Mouse (Mus musculus): ENCODE measurements around the gene Gm45753. TPM values are rescaled to one million over a fixed set of nuclear protein-coding genes. Genes with fewer than 3 reads are reported as not detected.

Gm45753 gene
- polyA plus RNA-seq, 1 experiment from 2014 or later, result 0.05 TPM

DNA sequence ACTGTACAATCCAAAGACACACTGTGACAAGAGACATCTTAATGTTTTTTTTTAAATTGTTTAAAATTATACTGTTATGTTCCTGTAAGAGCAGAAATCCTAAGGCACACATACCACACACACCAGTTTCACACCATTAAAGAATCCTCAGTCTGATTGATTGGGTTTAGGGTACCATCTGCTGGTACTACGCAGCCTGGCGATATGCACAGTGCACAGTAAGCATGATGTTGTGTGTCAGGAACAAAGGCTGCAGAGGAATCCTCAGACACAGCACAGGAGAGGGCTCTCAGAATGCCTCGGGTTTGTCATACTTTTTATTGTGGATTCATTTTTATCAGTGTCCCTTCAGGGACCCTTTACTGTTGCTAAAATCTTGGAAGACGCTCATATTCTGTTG is 33.9 kb downstream of the Gm45753 start:
- no peaks in the 10 kb centered on the region for H3K27me3 ChIP-seq (replicated peaks)
- ATAC-seq (ENCODE audit: extremely low read depth, insufficient number of reproducible peaks, low FRiP score, low TSS enrichment), result no peak
- no peaks in the 10 kb centered on the region for H3K9me3 ChIP-seq
- no peaks in the 10 kb centered on the region for H3K4me1 ChIP-seq
- no peak overlapping the region for H3K4me2 ChIP-seq
- no peak overlapping the region for H3K27ac ChIP-seq (replicated peaks)
- H3K36me3 ChIP-seq, result no peaks in the 10 kb centered on the region
- no peak overlapping the region for H3K9ac ChIP-seq
- H3K4me3 ChIP-seq, result no peak overlapping the region
- WGBS, result 75% methylated on average over 4 of the region's 4 CpGs

DNA sequence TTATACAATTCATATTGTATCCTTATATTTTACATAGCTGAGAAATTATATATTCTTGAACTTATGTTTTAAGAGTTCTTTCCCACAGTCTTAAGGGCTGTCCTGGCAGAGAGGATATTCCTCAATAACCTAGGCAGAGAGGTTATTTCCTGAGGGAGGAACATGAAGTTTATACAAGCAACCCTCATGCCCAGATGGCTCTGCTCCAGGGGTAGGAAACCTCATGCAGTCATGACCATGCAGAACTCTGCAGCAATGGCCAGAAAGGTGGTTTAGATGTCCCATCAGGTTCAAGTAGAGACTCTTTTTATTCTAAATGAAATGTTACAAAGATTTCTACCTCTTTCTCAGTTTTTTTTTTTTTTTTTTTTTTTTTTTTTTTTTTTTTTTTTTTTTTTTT is 39.2 kb downstream of the Gm45753 start:
- Histone ChIP-seq H3K9ac (no peak overlapping the region), H3K4me2 (no peak overlapping the region), H3K27me3 (replicated peaks) (no peaks in the 10 kb centered on the region), H3K4me1 (peaks cover 4% of the 10 kb centered on the region), H3K4me3 (no peak overlapping the region), H3K36me3 (no peaks in the 10 kb centered on the region), H3K9me3 (no peaks in the 10 kb centered on the region), H3K27ac (replicated peaks) (no peak overlapping the region)
- no peak for ATAC-seq (ENCODE audit: extremely low read depth, insufficient number of reproducible peaks, low FRiP score, low TSS enrichment)

DNA sequence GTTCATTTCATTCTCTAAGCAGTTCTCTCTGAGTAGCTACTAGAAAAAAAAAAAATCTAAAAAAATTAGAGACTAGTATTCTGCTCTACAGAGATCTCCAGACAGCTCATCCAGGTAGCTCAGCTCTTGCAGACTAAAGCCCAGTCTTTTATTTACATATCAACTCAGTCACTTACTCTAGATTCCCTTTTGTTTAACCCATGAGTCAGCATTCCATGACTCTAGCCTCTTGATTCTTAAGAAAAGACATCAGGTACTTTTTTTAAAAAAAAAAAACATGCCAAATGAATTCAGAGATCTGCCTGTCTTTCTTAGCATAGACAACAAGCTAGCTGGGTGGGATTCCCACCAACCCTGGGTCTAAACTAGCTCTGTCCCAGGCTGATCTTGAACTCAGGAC is 39.8 kb downstream of the Gm45753 start:
- Histone ChIP-seq H3K27me3 (replicated peaks) (no peaks in the 10 kb centered on the region), H3K9me3 (no peaks in the 10 kb centered on the region), H3K27ac (replicated peaks) (no peak overlapping the region), H3K4me3 (no peak overlapping the region), H3K9ac (no peak overlapping the region), H3K4me2 (no peak overlapping the region), H3K36me3 (no peaks in the 10 kb centered on the region), H3K4me1 (peaks cover 4% of the 10 kb centered on the region)
- no peak for ATAC-seq (ENCODE audit: extremely low read depth, insufficient number of reproducible peaks, low FRiP score, low TSS enrichment)

DNA sequence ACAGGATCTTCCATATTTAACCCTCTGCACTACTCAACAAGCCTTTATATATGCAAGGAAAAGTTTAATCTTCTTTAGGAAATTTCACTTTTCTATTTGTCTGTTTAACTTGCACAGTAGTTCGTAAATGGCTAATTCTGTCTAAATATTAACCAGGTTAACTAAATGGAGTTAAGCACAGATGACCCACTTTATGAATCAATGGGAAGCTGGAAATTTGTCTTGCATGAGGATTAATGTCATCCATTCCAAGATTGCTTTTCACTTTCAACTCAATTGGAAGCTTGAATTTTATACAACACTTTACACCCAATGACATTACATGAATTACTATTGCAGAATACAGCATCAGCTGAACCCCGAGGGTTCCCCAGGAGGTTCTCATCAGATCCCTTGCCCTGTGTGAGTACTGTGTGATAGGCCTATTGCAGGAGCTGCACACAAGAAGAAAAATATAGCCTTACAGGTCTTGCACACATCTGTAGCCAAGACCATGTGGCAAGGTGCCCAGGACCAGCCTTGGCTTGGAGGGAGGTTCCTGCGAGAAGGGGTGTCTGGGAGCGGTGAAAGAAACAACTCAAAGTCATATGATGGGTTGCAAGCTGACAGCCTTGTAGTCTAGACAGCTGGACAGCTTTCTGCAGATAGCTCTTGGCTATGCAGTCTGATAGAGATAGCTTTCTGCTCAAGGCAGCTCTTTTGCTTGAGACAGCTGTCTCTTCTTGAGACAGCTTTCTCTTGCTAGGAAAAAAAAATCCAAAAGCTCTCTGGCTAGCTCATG is 40.5 kb downstream of the Gm45753 start:
- H3K4me3 ChIP-seq, result no peak overlapping the region
- H3K9ac ChIP-seq, result no peak overlapping the region
- no peaks in the 10 kb centered on the region for H3K9me3 ChIP-seq
- 67% methylated on average over 4 of the region's 4 CpGs for WGBS
- ATAC-seq (ENCODE audit: extremely low read depth, insufficient number of reproducible peaks, low FRiP score, low TSS enrichment), result no peak
- no peak overlapping the region for H3K4me2 ChIP-seq
- H3K27ac ChIP-seq (replicated peaks), result no peak overlapping the region
- H3K36me3 ChIP-seq, result no peaks in the 10 kb centered on the region
- H3K4me1 ChIP-seq, result peaks cover 4% of the 10 kb centered on the region
- H3K27me3 ChIP-seq (replicated peaks), result no peaks in the 10 kb centered on the region

DNA sequence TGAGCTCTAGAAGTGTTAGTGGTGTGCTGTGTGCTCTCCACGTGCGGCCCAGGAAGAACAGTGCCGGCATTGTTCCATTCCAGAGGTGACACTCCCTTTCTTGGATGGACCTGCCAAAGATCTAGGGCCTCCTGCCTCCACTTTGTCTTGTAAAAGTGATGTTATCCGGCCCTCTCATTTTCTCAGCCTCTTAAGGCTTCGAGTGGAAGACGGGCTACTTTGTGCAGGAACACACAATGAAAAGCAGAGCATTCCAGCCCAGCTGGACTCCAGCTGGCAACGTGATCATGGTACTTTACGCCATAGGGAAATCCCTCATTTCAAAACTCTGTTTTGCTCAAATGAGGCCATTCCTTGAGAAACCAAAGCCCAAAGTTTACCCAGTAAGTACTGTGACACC is 41.3 kb downstream of the Gm45753 start:
- 56% methylated on average over 8 of the region's 8 CpGs for WGBS
- H3K4me2 ChIP-seq, result no peak overlapping the region
- no peak overlapping the region for H3K4me3 ChIP-seq
- H3K27me3 ChIP-seq (replicated peaks), result no peaks in the 10 kb centered on the region
- ATAC-seq (ENCODE audit: extremely low read depth, insufficient number of reproducible peaks, low FRiP score, low TSS enrichment), result no peak
- no peaks in the 10 kb centered on the region for H3K36me3 ChIP-seq
- no peak overlapping the region for H3K9ac ChIP-seq
- no peak overlapping the region for H3K27ac ChIP-seq (replicated peaks)
- peaks cover 4% of the 10 kb centered on the region for H3K4me1 ChIP-seq
- no peaks in the 10 kb centered on the region for H3K9me3 ChIP-seq

DNA sequence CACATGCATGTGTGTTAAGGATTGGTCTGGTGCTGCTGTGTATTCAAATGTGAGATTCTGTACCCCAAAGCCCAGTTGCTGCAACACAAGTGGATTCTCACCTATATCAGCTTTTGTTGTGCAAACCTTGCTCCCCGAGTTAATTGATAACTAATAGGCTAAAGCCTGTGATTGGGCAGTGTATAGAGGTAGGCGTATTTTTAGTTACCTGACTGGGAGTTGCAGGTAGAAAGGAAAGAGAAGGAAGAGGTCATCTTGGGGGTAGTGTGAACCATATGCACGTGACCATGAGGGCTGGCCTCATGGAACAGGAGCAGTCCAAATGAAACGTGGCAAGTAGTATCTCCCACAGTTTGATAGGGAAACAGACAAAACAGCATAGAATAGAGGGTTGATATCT is 43.3 kb downstream of the Gm45753 start:
- Histone ChIP-seq H3K27ac (replicated peaks) (no peak overlapping the region), H3K27me3 (replicated peaks) (no peaks in the 10 kb centered on the region), H3K4me1 (peaks cover 4% of the 10 kb centered on the region), H3K4me2 (no peak overlapping the region), H3K36me3 (no peaks in the 10 kb centered on the region), H3K9ac (no peak overlapping the region), H3K9me3 (no peaks in the 10 kb centered on the region), H3K4me3 (no peak overlapping the region)
- no peak for ATAC-seq (ENCODE audit: extremely low read depth, insufficient number of reproducible peaks, low FRiP score, low TSS enrichment)
- WGBS, result 73% methylated on average over 4 of the region's 4 CpGs

DNA sequence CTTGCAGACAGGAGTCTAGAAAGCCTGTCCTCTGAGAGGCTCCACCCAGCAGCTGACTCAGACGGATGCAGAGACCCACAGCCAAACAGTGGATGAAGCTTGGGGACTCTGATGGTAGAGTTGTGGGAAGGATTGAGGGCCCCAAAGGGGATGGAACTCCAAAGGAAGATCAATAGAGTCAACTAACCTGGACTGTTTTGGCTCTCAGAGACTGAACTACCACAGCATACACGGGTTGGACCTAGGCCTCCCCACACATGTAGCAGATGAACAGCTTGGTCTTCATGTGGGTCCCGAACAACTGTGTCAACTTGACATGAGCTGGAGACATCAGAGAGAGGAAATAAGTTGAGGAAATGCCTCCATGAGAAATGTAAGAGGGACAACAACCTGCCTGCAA is 45.4 kb downstream of the Gm45753 start:
- WGBS, result 69% methylated on average over 3 of the region's 3 CpGs
- Histone ChIP-seq H3K4me1 (peaks cover 2% of the 10 kb centered on the region), H3K4me3 (no peak overlapping the region), H3K4me2 (no peak overlapping the region), H3K9ac (no peak overlapping the region), H3K27me3 (replicated peaks) (no peaks in the 10 kb centered on the region), H3K9me3 (no peaks in the 10 kb centered on the region), H3K27ac (replicated peaks) (no peak overlapping the region), H3K36me3 (no peaks in the 10 kb centered on the region)
- ATAC-seq (ENCODE audit: extremely low read depth, insufficient number of reproducible peaks, low FRiP score, low TSS enrichment), result no peak

DNA sequence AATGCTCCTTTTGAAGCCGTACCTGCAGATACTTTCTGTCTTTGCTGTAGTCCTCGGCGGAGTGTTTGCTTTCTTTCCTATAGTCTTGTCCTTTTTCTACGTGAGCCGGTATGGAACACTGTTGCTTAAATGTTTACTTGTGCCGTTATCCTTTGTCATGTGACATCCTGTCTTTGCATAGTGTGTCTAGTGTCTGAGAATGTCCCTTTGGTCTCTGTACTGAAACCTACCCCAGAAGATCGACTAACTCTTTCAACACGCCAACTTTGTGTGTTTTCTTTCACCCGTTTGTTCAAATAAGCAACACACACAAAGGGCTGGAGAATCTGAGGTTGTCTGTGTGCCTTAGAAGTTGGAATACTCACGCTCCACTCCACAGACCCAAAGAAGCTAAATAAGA is 46.3 kb downstream of the Gm45753 start, which contains the start of gene F11:
F11 (minus strand) TSS at position 112 of the 400 bp plus-strand sequence.
- H3K27me3 ChIP-seq (replicated peaks), result no peaks in the 10 kb centered on the region
- ATAC-seq (ENCODE audit: extremely low read depth, insufficient number of reproducible peaks, low FRiP score, low TSS enrichment), result no peak
- no peak within 1 kb of the TSS for H3K4me2 ChIP-seq
- no peaks in the 10 kb centered on the region for H3K9me3 ChIP-seq
- H3K9ac ChIP-seq, result no peak within 1 kb of the TSS
- no peaks in the 10 kb centered on the region for H3K36me3 ChIP-seq
- H3K4me3 ChIP-seq, result no peak within 1 kb of the TSS
- H3K27ac ChIP-seq (replicated peaks), result no peak within 1 kb of the TSS
- WGBS, result 69% methylated on average over 10 of the region's 10 CpGs
- H3K4me1 ChIP-seq, result no peaks in the 10 kb centered on the region

DNA sequence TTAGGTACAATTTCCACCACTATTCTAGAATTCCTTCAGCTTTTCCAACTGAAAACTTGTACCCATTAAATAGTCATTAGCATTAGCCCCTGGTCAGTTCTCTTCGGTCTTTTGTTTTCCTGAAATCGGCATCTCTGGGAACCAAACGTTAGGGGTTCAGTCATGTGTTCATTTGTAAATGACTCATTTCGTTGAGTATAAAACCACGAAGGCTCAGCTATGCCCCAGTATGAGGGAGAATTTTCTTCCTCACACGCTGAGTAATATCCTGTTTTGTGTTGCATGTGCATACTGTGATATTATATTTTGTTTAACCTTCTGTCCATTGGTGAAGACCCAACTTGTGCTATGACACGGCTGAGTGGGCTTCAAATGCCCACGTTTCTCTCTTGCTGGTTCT is 49.8 kb downstream of the Gm45753 start:
- no peaks in the 10 kb centered on the region for H3K4me1 ChIP-seq
- no peak overlapping the region for H3K27ac ChIP-seq (replicated peaks)
- H3K4me2 ChIP-seq, result no peak overlapping the region
- WGBS, result 72% methylated on average over 8 of the region's 8 CpGs
- no peaks in the 10 kb centered on the region for H3K27me3 ChIP-seq (replicated peaks)
- no peak overlapping the region for H3K4me3 ChIP-seq
- ATAC-seq (ENCODE audit: extremely low read depth, insufficient number of reproducible peaks, low FRiP score, low TSS enrichment), result no peak
- H3K9me3 ChIP-seq, result no peaks in the 10 kb centered on the region
- no peaks in the 10 kb centered on the region for H3K36me3 ChIP-seq
- H3K9ac ChIP-seq, result no peak overlapping the region

DNA sequence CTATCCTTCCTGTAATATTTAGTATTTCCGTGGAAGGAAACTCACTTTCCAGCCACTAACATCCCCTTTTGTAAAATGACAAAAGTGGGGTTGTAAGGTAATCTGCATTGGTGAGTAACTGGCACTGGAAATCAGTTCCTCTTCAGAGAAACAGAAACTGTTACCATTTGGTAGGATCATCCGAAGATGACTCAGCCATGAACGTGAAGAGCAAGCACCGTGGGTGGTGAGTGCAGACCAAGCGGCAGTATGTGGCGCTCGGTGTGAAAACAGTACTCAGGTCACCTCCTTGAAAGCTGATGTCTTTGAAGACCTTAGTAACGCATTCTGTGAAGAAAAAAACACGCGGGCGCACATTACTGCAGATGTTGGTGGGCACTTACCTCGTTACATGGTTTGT is 53.2 kb downstream of the Gm45753 start:
- H3K4me2 ChIP-seq, result no peak overlapping the region
- no peak overlapping the region for H3K27ac ChIP-seq (replicated peaks)
- no peaks in the 10 kb centered on the region for H3K4me1 ChIP-seq
- no peaks in the 10 kb centered on the region for H3K36me3 ChIP-seq
- no peak for ATAC-seq (ENCODE audit: extremely low read depth, insufficient number of reproducible peaks, low FRiP score, low TSS enrichment)
- H3K9ac ChIP-seq, result no peak overlapping the region
- H3K27me3 ChIP-seq (replicated peaks), result no peaks in the 10 kb centered on the region
- H3K9me3 ChIP-seq, result no peaks in the 10 kb centered on the region
- no peak overlapping the region for H3K4me3 ChIP-seq
- 74% methylated on average over 12 of the region's 12 CpGs for WGBS

DNA sequence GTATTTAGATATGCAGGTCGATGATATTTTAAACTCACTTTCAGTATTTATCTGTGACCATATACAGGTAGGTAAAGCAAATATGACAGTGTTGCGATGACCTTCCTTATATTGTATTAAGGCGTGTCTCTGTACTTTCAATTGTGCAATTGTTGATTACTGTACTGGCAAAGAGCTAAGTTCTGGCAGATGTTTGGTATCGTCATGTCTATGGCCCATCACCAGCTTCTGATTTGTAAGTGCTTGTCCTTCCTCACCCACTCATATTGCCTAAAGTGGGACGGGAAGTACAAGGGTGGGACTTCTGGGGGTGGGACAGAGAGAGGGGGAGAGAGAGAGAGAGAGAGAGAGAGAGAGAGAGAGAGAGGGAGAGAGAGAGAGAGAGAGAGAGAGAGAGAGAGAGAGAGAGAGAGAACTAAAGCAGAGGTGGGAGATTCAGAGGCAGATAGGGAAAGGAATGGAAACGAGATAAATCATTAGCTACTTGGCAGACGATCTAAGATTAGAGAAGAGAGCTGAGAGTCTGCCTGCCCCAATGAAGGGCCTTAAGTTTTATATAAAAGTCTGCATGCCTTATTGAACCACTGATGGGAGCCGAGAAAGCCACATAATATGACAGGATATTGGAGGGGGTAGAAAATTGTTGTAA is 53.9 kb downstream of the Gm45753 start:
- H3K4me3 ChIP-seq, result no peak overlapping the region
- H3K27me3 ChIP-seq (replicated peaks), result no peaks in the 10 kb centered on the region
- ATAC-seq (ENCODE audit: extremely low read depth, insufficient number of reproducible peaks, low FRiP score, low TSS enrichment), result no peak
- WGBS, result 65% methylated on average over 8 of the region's 8 CpGs
- H3K9ac ChIP-seq, result no peak overlapping the region
- H3K36me3 ChIP-seq, result no peaks in the 10 kb centered on the region
- H3K27ac ChIP-seq (replicated peaks), result no peak overlapping the region
- no peaks in the 10 kb centered on the region for H3K9me3 ChIP-seq
- no peaks in the 10 kb centered on the region for H3K4me1 ChIP-seq
- no peak overlapping the region for H3K4me2 ChIP-seq

DNA sequence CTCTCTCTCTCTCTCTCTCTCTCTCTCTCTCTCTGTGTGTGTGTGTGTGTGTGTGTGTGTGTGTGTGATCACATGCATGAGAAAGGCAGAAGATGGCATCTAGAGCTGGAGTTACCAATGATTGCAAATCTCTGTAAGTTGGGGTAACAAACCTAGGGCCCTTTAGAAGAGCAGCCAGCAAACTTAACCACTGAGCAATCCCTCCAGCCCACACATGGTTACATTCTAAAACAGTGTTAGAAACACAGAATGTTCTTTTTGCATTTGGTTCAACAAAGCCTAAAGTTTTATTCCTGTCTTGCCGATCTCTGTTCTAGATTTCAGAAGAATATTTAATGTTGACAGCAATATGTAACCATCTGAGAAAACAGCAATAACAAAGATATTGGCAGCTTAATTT is 54.7 kb downstream of the Gm45753 start:
- no peak overlapping the region for H3K4me3 ChIP-seq
- H3K27me3 ChIP-seq (replicated peaks), result no peaks in the 10 kb centered on the region
- 85% methylated on average over 1 of the region's 1 CpGs for WGBS
- no peaks in the 10 kb centered on the region for H3K4me1 ChIP-seq
- ATAC-seq (ENCODE audit: extremely low read depth, insufficient number of reproducible peaks, low FRiP score, low TSS enrichment), result no peak
- H3K9me3 ChIP-seq, result no peaks in the 10 kb centered on the region
- no peak overlapping the region for H3K9ac ChIP-seq
- no peak overlapping the region for H3K4me2 ChIP-seq
- no peaks in the 10 kb centered on the region for H3K36me3 ChIP-seq
- no peak overlapping the region for H3K27ac ChIP-seq (replicated peaks)
